Mouse (Mus musculus) kidney, postnatal 25 days (tissue): Measurements from ENCODE around the gene Adgrl3.

Source experiments
- DNase-seq, 2 experiments: peaks; one replicate each; pipeline ENCODE4 v3.0.0; 2021; ENCODE audit warnings: mixed read lengths in 2 of 2

The Adgrl3 gene

GRCm38 (mm10) chr5:81583425-81583824, 563.5 kb downstream of the Adgrl3 start:
- DNase-seq = no peak

GRCm38 (mm10) chr5:81584945-81585344, 565.0 kb downstream of the Adgrl3 start:
- no peak for DNase-seq

- DNase-seq = no peak
Observed at GRCm38 (mm10) chr5:81590005-81590694, 570.2 kb downstream of the Adgrl3 start.

- no peak for DNase-seq
Observed at GRCm38 (mm10) chr5:81591481-81591880, 571.5 kb downstream of the Adgrl3 start.

GRCm38 (mm10) chr5:81593396-81593995, 573.6 kb downstream of the Adgrl3 start:
- no peak for DNase-seq

- DNase-seq = no peak
Observed at GRCm38 (mm10) chr5:81598041-81598440, 578.1 kb downstream of the Adgrl3 start.

GRCm38 (mm10) chr5:81602889-81603288, 583.0 kb downstream of the Adgrl3 start:
- no peak for DNase-seq

GRCm38 (mm10) chr5:81605646-81606045, 585.7 kb downstream of the Adgrl3 start:
- DNase-seq = no peak

- no peak for DNase-seq
Observed at GRCm38 (mm10) chr5:81610223-81610622, 590.3 kb downstream of the Adgrl3 start.

- DNase-seq = no peak
Observed at GRCm38 (mm10) chr5:81614674-81615073, 594.7 kb downstream of the Adgrl3 start.

GRCm38 (mm10) chr5:81621106-81621505, 601.2 kb downstream of the Adgrl3 start:
- DNase-seq = no peak

- no peak for DNase-seq
Observed at GRCm38 (mm10) chr5:81621715-81622114, 601.8 kb downstream of the Adgrl3 start.

GRCm38 (mm10) chr5:81623846-81624245, 603.9 kb downstream of the Adgrl3 start:
- DNase-seq = no peak

GRCm38 (mm10) chr5:81636169-81636568, 616.2 kb downstream of the Adgrl3 start:
- no peak for DNase-seq

GRCm38 (mm10) chr5:81638422-81638821, 618.5 kb downstream of the Adgrl3 start:
- no peak for DNase-seq

GRCm38 (mm10) chr5:81640118-81640517, 620.2 kb downstream of the Adgrl3 start:
- no peak for DNase-seq

- peak in 1 of 2 experiments; percentile 33 for DNase-seq
Observed at GRCm38 (mm10) chr5:81645557-81645956, 625.6 kb downstream of the Adgrl3 start.

- no peak for DNase-seq
Observed at GRCm38 (mm10) chr5:81653941-81654340, 634.0 kb downstream of the Adgrl3 start.

- DNase-seq = no peak
Observed at GRCm38 (mm10) chr5:81661611-81662390, 641.9 kb downstream of the Adgrl3 start.

GRCm38 (mm10) chr5:81671025-81671424, 651.1 kb downstream of the Adgrl3 start:
- no peak for DNase-seq

GRCm38 (mm10) chr5:81674275-81674974, 654.5 kb downstream of the Adgrl3 start:
- no peak for DNase-seq

GRCm38 (mm10) chr5:81674975-81675371, 655.0 kb downstream of the Adgrl3 start:
- DNase-seq = no peak

GRCm38 (mm10) chr5:81676896-81677295, 657.0 kb downstream of the Adgrl3 start:
- DNase-seq = peak; percentile 8 to 34
